Mouse (Mus musculus) thymus, postnatal 36 days (tissue): ENCODE measurements around the gene Zmat3.

Experiments
- DNase-seq, 2 experiments: peaks; one replicate each; pipeline ENCODE4 v3.0.0; 2022; ENCODE audit warnings: mixed read lengths in 2 of 2

Gene Zmat3

GRCm38 (mm10) chr3:32365546-32366245, at the start of gene Zmat3:
TSS of gene Zmat3 (minus strand) at chr3:32366014.
- peak; percentile 88 to 91 for DNase-seq

GRCm38 (mm10) chr3:32414381-32414780, 48.6 kb upstream of the Zmat3 start:
- DNase-seq: no peak

- DNase-seq: no peak
Measured at GRCm38 (mm10) chr3:32412502-32413044, 46.8 kb upstream of the Zmat3 start.

- no peak for DNase-seq
Measured at GRCm38 (mm10) chr3:32408811-32409273, 43.0 kb upstream of the Zmat3 start.

- no peak for DNase-seq
Measured at GRCm38 (mm10) chr3:32406804-32407203, 41.0 kb upstream of the Zmat3 start.

GRCm38 (mm10) chr3:32405699-32406098, 39.9 kb upstream of the Zmat3 start:
- no peak for DNase-seq

GRCm38 (mm10) chr3:32402990-32403885, 37.4 kb upstream of the Zmat3 start:
- DNase-seq: no peak

- no peak for DNase-seq
Measured at GRCm38 (mm10) chr3:32401591-32401990, 35.8 kb upstream of the Zmat3 start.

- DNase-seq: no peak
Measured at GRCm38 (mm10) chr3:32399931-32400330, 34.1 kb upstream of the Zmat3 start.

- no peak for DNase-seq
Measured at GRCm38 (mm10) chr3:32399381-32399780, 33.6 kb upstream of the Zmat3 start.

- DNase-seq: no peak
Measured at GRCm38 (mm10) chr3:32398623-32399022, 32.8 kb upstream of the Zmat3 start.

- no peak for DNase-seq
Measured at GRCm38 (mm10) chr3:32398175-32398538, 32.3 kb upstream of the Zmat3 start.

GRCm38 (mm10) chr3:32397461-32398174, 31.8 kb upstream of the Zmat3 start, which contains the start of gene Pik3ca:
TSS of gene Pik3ca (plus strand) at chr3:32397671.
- peak; percentile 68 to 73 for DNase-seq

GRCm38 (mm10) chr3:32396794-32397460, 31.1 kb upstream of the Zmat3 start:
- DNase-seq: peak; percentile 95 to 98

GRCm38 (mm10) chr3:32395771-32396551, 30.1 kb upstream of the Zmat3 start:
- DNase-seq: peak; percentile 27 to 52

- no peak for DNase-seq
Measured at GRCm38 (mm10) chr3:32393986-32394385, 28.2 kb upstream of the Zmat3 start.

- DNase-seq: no peak
Measured at GRCm38 (mm10) chr3:32392841-32393240, 27.0 kb upstream of the Zmat3 start.

GRCm38 (mm10) chr3:32381556-32381955, 15.7 kb upstream of the Zmat3 start:
- no peak for DNase-seq

- peak; percentile 20 to 29 for DNase-seq
Measured at GRCm38 (mm10) chr3:32379891-32380290, 14.1 kb upstream of the Zmat3 start.

- no peak for DNase-seq
Measured at GRCm38 (mm10) chr3:32373236-32373635, 7.4 kb upstream of the Zmat3 start.

GRCm38 (mm10) chr3:32372470-32372869, 6.7 kb upstream of the Zmat3 start:
- no peak for DNase-seq
